Mouse (Mus musculus) megakaryocyte, adult 5-6 weeks (primary cell): ENCODE measurements around the gene Ak1. TPM values are rescaled to one million over a fixed set of nuclear protein-coding genes. Genes with fewer than 3 reads are reported as not detected.

Experiments
- ATAC-seq: 2 replicates; pipeline ENCODE4 v1.8.0; 2016; ENCODE audit warnings: mild to moderate bottlenecking, inconsistent platforms; ENCODE audit not compliant: poor library complexity, severe bottlenecking
- total RNA-seq, 2 experiments: library from RNA; stranded (forward) in 1 of 2; stranded (reverse) in 1 of 2; fragments of 153-499, 151-499 nt in 1 of 2; fragments of 221-1000, 200-1000 nt in 1 of 2; gene quantifications; 2 replicates each; pipeline versions ENCODE4 v1.2.3 to v1.2.4; 2015 to 2017

Gene Ak1
- total RNA-seq, 2 experiments from 2014 or later = not detected

DNA sequence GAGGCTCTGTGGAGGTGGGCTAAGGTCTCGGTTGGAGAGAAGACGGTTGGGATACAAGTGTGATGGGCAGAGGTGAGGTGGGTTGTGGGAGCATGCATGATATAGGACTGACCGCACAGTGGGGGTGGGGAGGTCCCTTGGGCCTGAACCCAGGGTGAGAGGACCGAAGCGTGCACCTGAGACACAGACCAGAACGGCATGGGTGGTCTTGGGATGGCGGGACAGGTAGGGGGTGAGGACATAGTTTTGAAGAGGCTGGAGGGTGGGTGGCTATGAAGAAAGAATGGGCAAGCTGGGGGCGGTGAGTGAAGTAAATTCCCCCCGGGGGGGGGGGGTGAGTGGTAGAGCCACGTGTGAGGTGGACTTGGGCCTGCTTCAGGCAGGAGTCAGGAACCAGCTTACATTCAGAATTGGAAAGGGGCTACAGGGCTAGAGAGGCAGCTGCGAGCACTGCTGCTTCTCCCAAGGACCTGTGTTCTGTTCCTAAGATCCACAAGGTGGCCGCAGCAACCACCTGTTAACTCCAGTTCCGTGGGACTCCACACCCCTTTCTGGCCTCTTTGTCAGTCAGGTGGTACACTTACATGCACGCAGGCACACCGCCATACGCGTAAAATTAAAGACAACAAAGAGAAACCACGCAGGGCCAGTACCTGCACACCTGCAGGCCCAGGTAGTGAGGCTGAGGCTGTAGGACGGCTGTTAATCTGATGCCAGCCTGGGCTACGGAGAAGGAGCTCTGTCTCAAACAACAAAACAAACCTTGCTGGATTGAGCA, 5.9 kb downstream of the Ak1 start:
- no peak for ATAC-seq

DNA sequence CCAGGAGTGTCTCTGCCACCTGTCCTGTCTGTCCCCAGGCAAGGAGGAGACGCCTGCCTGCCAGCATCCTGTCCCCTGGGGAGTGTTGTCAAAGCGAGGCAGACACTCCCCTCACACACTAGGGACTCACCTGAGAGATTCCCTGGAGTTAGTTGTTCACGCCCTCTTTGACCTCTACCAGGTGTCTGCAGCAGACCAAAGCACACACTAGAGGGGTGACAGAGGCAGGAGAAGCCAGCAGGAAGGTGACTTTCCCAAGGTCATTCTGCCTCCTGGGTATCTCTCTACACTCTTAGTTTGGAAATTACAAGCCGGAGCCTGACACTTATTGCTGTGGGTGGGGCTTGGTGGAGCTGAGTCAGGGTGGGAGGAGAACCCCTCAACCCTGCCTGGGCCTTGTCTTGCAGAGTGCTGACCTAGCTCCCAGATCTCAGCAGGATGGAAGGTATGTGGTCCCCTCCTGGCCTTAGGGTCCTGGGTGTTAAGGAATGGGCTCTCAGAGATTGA, 6.5 kb downstream of the Ak1 start:
- ATAC-seq = no peak

DNA sequence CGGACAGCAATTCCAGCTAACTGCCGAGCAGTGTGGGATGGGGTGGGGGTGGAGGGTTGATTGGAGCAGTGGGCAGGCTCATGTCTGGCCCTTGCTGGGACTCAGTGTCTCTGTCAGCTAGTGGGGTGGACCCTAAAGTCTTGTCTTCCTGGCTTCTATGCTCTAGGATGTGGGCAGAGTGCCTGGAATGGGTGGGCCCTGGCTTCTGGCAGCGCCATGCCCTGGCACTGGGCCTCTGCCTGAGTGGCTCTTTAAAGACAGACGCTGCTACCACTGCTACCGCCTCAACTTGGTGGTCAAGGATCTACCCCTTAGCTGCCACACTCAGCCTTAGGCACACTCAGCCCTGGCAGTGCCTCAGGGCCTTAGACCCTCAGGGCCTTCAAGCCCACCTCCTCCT, 7.2 kb downstream of the Ak1 start:
- no peak for ATAC-seq

DNA sequence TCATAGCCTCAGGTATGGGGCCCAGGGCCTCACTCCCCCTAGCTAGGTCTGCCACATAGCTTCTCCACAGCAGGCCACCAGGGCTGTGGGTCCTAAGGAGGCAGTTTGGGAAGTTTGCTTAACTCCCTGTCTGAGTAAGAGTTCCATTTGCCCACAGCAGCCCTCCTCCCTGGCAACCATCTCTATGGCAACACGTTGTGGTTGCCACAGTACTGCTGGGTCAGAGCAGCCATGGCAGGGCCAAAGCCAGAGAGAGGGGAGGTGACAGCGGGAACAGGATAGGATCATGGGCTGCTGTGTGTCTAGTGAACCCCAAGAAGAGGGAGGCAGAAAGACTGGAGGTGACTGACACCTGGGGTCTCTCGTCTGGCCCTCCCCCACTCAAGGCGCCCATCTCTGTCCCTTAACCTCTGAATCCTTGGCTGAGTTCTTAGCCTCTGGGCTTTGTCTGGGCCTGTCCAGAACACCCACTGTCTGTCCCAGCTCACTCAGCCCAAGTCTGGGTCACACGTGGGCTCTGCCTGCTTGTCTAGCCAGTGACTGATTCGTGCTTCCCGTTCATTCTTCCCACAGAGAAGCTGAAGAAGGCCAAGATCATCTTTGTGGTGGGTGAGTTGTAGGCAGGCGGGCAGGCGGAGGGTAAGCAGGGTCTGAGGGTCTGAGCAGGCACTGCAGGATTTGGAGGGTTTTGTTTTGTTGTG, 7.9 kb downstream of the Ak1 start:
- no peak for ATAC-seq

DNA sequence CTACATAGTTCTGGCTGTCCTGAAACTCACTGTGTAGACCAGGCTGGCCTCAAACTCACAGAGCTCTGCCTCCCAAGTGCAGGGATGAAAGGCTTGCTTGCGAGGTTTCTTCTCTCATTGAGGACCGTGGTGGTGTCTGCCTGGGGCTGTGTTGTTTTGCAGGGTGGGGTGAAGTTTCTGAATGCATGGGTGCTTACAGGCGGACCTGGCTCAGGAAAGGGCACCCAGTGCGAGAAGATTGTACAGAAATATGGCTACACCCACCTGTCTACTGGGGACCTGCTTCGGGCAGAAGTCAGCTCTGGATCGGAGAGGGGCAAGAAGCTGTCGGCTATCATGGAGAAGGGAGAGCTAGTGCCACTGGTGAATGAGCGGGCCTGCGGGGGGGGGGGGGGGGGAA, 8.5 kb downstream of the Ak1 start:
- no peak for ATAC-seq

DNA sequence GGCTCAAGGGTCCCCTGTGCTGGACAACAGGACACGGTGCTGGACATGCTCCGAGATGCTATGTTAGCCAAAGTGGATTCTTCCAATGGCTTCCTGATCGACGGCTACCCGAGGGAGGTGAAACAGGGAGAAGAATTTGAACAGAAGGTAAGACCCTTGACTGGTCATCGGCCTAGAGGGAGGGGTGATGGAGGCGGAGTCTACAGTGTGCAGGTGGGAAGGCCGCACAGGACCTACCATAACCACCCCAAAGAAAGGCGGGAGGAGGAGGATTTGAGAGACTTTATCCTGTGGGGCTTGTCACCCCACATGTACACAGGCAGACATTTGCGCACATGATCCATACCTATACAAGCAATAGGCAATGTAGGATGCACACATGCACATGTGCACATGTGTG, 9.5 kb downstream of the Ak1 start:
- no peak for ATAC-seq

DNA sequence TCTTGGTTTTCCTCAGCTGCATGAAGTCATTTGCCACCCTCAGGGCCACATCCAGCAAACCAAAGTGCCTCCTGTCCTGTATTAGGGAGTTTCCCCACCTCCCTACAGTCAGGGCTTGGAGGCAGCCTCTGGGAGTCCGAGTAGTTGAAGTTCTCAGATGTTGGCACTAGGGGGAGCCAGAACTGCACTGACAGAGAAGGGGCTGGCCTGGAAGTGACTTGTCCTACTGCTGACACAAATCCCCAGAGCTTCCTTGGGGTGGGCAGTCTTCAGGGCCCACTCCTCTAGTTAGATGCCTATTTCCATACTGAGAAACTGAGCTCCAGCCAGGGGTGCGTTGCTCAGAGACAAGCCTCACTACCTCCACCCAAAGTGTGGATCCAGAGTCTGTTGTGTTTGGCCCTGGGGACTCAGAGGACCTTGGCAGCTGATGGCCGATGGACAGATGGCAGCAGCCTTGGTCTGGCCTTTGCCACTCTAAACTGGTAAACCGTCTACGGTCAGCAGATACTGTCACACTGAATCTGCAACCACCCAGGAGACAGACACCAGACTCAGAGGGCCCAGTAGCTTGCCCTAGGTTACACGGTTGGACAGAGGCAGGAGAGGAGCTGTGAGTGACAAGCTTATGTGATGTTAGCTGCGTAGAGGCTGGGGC, 10.3 kb downstream of the Ak1 start:
- ATAC-seq = peak; percentile 91

DNA sequence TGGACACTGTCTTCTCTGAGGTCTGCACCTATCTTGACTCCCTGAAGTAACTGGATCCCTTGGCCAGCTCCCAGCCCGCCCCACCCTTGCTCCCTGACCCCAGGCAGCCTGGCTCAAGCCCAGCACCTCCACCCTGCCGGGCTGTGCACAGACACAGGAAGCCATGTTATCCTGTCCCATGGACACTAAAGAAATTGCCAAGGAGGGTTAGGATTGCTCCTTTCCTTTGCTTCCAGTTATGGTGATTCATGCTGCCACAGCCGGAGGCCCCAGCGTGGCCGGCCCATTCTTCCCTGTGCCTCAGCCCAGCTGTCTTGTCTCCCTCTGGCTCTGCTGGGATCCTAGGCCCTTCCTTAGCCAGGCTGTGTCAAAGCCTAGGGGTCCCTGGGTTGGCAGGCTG, 12.1 kb downstream of the Ak1 start:
- no peak for ATAC-seq

DNA sequence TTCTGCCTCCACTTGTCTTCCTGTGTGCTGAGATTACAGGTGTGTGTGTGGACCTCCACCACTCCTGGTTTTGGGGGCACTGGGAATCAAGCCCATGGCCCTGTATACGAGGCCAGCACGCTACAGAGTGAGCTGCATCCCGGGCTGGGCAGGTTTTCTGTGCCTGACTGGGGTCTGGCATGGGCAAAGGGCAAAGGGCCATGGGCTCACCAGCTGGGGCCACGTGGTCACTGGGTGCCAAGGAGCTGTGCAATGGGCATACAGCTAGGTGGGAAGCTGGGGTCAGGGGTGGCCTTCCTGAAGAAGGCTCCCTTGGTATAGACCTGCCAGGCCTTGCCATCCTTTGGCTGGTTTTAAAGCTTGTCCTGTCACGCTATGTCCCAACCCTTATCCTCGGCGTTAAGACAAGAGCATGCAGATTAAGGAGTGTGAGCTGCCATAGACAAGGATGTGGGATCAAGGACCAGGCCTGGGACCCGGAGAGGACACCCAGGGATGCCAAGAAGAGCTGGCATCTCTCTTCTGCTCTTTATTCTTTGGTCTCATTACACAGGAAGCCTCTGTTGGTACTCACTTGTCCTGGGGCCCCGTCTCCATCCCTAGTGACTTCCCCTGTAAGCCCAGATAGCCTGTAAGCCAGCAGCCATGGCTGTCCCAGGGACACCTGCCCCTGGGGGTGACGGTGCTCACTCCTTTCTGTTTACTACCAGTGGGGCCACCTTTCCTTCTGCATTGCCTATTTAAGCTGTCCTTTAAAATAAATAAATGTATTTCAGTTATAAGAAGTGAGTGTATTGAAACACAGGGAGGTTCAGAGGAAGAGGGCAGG, 12.9 kb downstream of the Ak1 start:
- no peak for ATAC-seq

DNA sequence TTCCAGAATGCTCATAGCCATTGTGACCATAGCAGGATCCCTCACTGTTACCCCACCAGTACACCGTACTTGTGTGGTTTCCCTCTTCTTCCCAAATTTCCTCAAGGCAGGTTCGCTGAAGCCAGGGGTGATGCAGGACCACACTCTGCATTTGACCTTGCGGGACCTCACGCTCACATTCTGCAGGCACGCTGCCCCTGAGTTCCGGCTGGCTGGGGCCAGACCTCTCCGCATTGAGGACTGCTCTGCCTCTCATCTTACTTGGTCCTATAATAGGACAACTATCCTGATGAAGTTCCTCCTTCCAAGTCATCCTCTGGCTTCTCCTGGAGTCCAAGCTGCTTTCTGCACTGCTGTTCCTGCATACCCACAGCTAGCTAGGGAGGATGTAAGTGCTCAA, 15.1 kb downstream of the Ak1 start:
- no peak for ATAC-seq

DNA sequence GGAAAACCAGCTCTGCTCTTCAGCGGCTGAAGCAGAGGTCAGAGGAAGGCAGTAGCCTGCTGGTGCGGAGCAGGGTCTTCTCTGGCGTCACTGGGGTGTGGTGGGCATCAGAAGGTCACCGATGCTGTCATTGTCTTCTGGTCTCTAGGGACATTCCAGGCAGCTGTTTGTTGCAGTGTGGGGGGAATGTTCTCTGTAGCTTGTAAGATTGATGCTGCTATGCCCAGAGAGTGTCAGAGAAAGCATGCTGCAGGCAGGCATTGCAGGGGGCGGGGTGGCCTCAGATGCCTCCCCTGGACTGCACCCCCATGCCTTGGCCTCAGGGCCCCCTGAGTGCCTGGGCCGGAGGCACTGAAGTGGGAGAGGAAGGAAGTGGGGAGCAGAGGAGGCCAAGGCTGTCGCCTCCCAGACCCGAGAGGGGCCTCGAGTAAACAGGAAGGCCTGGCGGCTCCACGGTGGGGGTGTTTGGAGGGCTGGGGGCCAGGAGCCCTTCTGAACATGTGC, 16.3 kb downstream of the Ak1 start:
- ATAC-seq = peak; percentile 54

DNA sequence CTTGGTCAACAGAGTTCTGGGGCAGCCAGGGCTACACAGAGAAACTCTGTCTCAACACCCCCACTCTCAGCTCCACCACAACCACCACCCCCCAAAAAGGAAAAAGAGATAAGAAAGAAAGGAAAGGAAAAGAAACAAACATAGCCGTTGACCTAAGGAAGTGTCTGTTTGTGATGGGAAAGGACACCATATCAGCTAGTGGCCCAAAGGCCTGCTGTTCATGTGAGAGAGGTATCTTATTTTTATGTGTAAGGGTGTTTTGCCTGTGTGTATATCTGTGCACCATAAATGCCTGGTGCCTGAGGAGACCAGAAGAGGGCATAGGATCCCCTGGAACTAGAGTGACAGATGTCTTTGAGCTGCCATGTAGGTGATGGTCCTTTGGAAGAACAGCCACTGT, 18.1 kb downstream of the Ak1 start:
- no peak for ATAC-seq

DNA sequence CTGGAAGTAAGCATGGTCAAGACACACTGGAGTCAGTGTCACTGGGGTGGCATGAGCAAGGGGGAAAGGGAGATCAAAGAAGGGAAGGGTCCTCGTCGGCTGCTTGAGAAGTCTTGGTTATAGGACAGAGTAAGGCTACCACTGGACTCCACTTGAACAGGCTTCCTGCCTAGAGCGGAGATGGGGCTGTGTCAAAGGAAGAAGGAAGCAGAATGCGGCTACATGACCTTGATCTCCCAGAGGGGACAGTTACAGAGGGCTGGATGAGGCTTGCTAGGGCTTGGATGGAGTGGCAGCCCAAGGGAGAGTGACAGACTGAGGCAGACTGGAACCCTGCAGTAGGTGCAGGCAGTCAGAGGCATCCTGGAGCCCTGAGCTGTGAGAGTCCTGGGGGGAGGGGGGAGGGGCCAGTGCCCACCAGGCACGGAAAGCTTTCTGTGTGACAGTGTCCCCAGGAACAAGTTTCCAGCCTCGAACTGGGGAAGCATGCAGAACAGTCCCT, 19.0 kb downstream of the Ak1 start:
- ATAC-seq = no peak

DNA sequence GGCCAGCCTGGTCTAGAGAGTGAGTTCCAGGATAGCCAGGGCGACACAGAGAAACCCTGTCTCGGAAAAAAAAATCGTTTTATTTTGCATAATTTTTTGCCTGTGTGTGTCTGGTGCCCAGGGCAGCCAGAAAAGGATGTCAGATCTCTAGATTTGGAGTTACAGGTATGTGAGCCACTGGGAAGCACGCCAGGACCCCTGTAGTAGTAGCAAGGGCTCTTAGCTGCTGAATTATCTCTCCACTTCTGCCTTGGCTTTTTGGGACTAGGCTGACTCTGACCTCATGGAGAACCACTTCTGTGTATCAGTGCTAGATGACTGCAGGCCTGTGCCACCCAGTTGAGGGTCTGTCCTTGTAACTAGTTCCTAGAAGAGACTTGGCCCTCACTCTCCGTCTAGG, 20.3 kb downstream of the Ak1 start:
- ATAC-seq = no peak

DNA sequence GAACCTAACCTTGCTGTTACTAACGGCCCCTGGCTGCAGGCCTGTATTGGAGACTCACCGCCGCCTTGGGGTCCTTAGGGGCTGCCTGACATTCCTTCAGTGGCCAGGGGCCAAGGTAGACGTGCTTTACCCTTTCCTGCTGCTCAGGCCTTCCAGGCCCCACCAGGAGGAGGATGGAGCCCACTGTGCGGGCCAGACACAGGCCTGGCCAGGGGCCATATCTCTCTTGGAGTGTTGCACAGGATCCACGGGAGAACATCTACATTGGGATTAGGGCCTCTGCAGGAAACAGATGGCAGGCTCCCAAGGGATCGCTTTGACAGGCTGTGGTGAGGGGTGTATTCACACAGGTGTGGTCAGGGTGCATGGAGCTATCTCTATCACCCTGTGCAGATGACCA, 21.3 kb downstream of the Ak1 start:
- no peak for ATAC-seq

DNA sequence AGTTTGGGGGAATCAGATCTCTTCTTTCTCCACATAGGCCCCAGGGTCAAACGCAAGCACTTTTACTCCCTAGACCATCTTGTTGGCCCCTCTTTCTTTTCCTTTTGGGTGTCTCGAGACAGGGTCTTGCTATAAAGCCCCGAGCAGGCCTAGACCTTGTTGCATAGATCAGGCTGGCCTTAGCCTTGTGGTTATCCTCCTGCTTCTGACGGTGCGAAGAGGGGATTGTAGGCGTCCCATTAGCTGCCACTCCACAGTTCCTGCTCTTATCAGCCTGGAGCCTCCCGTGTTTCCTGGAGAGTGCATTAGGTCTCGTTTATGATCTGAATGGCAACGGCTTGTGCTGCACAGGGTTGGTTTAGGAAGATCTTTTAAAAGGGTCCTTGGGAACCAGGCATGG, 22.5 kb downstream of the Ak1 start:
- ATAC-seq = no peak

DNA sequence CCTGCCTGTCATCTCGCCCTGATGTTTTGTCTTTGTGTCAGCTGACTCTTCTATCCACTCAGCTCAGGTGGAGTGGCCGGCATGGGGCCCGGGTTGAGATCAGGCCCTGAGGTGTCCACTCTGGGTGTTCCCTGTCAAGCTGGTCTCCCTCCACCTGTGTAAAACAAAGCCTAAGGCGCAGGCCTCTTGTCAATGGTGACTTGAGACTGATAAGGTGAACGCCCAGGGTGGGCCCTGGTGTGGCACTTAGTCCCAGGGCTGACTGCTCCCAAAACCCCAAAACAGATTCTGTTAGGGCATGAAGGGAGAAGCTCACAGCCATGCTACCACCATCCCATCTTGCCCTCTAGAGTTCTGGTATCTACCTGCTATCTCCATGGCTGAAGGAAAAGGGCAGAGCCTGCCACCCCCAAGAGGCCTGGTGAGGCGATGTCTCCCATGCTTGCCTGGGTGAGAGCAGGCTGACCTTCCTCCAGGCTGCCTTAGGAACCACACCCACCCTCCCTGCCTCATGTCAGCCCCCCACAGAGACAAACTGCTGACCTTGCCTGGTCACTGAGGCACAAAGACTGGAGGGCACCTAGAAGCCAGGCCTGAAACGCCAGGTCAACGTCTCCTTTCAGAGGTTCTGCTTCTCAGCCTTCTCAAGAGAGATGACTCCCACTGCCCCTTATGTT, 23.4 kb downstream of the Ak1 start:
- no peak for ATAC-seq

DNA sequence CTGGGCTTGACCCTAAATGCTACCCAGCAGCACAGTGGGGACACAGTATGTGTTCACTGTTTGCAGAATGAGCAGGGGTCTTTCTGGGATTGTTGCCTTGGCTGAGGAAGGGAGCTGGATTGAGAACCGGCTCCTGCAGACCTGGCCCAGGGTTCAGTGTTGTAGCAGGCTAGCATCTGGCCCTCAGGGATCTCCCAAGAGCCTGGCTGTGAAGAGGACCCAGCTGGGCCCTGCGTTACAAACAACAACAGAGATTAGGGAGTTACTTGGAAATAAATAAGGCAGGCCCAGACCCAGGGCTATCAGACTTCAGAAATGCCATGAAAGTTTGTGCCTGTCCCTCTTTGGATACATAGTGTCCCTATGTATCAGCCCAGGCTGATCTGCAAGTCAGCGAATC, 24.1 kb downstream of the Ak1 start:
- ATAC-seq = no peak

DNA sequence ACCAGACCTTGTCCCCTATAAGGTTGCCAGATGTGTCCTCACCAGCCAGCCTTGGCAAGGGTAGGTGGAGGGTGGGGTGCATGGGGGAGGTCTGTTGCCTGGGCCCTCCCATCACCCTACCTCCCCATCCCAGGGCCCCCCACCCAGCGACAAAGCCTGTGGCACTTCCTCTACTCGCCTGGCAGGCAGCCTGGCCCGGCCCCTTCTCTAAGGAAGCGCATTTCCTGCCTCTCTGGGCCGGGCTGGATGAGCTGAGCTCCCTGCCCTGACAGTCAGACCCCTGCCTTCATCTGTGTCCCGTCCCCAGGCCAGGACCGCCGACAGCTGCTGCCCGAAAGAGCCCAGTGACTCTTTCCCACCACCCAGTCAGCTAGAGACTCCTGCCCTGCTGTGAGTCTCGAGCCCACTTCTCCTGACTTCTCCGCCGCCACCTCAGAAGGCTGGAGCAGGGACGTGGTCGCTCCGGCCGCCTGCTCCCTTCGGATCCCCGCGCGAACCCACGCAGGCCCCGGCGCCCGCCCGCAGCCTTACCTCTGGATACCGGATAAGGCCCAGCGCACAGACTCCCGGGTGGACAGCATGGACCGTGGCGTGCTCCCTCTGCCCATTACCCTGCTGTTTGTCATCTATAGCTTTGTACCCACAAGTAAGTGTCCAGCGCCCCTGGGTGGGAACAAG, 25.0 kb downstream of the Ak1 start, which contains the start of gene Eng:
Gene Eng (plus strand): TSS at position 217 of the 678 bp plus-strand sequence.
- peak; percentile 33 for ATAC-seq
